Mouse (Mus musculus) Muller cell, postnatal 12 days (primary cell): ENCODE results near the gene Cep135.

Source experiments
- DNase-seq: peaks from one replicate; pipeline ENCODE4 v3.0.0-alpha.2; 2015; ENCODE audit errors: inconsistent ontology term

The Cep135 gene

DNA sequence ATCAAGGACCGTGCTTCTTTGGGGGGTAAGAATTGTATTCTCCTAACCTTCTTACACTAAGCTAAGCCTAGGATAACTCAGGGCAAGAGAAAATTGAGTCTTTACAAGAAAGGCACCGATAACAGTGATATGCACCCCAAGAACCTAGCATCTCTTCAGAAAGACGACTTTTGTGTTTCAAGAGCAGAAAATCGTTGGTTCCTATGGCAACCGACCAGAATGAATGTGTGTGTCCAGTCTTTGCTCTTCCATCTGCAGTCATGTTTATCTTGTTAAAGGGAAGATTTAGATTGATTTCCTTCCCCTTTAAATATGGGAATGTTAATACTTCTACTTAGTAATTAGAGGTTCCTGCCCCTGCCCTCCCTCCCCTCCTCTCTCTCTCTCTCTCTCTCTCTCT lies 95.0 kb downstream of the Cep135 start:
- no peak for DNase-seq

DNA sequence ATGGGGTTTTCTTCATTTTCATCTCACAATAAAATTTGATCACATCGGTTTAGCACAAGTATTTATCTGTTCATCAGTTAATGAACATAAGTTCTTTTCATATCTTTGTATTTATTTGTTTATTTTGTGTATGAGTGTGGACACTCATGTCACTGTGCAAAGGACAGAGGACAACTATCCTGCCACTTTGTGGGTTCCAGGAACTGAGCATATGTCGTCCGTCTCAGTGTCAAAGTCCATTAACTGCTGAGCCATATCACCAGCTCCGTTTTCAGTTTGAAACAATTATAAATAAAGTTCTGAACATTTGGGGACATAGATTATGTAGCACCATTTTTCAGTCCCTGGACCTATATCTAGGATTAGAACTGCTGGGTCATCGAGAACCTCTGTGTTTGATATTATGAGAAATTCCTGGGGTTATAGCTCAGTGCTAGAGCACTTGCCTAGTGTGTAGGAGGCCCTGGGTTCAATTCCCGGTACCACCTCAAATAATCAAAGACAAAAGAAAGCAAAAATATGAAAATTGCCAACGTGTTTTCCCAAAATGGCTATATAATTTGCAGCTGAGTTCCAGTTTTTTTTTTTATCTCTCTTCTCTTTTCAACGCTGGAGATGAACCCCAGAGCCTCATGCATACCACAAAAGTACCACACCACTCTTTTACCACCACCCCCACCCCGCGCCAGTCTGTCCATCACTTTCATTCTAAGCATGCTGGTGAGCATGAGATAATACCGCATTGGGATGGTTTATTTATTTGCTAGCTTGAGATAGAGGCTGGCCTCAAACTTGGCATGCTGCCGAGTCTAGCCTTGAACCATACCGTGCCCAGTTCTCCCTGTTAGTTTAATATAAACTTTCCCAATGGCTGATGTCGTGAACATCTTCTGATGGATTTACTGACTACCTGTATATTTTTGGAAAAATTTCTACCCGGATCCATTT lies 96.4 kb downstream of the Cep135 start:
- DNase-seq: no peak

DNA sequence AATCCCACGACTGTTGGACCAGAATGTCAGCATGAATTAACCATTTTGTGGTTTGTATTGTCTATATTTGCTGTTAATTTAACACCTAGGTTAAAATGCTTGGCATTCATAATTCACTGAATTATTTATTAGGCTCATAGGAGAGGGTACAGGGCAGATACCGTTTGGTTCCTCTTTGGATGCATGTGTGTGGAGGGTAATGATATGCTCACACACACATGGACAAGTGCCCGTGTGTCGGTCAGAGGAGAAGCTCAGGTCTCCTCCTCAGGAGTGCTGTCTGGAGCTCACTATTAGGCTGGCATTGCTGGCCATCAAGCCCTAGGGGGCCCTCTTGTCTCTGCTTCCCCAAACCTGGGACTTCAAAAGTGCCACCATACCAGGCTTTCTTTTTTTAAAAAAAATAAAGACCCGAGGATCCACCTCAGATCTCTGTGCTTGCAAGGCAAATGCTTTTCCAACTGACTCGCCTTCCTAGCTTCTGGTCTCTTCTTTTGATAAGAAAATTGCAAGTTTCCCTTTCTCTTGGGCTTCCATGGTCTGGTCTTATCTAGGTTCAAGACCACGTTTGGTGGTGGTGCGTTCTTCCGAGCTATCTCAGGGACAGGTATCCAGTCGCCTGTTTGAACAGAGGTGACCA lies 99.6 kb downstream of the Cep135 start:
- DNase-seq: no peak

DNA sequence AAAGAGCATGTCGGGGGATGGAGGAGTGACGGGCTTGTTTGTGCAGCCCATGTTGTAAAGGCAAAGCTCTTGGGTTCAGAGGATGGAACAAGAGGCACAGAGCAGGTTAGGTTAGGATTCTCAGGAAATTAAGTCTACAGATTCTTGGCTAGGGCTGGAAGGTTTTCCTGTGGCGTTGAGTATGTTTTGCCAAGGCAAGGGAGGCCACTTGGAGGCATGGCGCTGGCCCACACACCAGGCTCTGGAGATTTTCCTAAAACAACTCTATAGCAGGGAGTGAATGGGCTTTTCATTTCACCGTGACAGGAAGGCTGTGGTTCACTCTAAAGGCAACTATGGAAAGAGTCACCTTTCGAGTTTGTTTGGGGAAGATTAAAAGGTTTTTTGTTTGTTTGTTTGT lies 100.1 kb downstream of the Cep135 start:
- no peak for DNase-seq

DNA sequence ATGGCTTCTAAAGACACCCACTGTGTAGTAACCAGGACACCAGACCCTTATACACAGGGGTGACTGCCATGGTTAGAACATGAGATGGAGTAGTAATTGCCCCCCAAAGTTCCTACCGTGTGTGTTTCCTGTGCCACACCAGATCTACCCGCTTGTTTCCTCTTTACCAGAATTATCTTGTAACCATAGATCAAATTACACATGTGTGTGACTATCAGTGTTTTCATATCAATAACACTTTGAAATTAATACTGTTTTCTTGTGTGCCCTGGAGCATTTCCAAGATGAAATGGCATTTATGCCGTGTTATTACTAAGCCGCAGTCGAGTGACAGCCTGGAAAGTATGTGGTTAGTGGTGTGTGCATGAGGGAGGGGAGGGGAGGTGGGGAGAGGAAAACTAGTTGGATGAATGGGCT lies 101.7 kb downstream of the Cep135 start:
- no peak for DNase-seq

DNA sequence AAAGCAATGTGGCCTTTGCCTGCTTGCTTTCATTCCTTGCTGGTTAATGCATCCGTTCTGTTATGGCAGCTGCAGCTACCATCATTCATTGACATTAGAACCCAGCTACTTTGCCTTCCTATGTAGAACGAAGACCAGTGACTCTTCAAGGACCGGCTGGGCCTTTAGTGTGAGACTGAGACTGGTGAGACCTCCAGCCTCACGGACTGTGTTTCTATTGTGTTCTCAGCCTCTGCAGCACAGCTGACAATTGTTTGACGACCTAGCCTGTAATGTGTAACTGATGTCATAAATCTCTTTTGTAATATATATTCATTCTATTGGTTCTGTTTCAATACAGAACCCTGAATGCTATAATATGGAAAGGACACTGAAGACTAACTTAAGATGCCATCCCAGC lies 102.8 kb downstream of the Cep135 start:
- no peak for DNase-seq

DNA sequence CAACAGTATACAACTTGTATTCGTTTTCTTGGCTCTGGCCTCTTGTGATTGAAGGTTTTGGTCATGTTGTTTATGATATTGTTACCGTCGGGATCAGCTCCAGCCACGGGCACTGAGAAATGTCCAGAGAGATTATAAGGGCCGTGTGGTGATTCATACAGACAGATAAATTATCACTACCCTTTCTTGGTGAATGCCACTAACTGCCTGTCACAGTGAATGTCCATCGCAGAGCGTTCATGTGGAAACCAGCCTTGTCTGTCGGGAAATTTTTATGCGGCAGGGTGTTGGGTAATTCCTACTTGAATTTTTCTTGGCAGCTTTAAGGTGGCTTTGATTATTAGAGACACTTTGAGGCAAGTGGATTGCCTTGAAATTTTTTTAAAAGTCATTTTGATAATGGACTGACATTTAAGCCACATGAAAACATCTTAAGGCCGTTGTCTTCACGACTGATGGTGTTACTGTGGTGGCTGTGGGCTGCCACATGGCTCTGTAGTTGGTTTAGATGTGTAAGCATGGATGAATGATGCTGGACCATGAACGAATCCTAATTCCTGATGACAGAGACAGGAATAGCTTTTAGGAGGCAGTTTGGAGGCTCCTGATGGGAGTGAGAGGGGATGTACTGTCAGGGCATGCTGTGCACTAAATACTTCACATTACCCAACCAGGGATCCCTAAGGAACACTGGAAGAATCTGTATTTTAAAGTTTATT lies 103.4 kb downstream of the Cep135 start:
- peak; percentile 89 for DNase-seq
